Mouse (Mus musculus): ENCODE measurements around the gene Gm45808.

GRCm38 (mm10) chr7:45514411-45514810, 27.8 kb upstream of the Gm45808 start:
- TF ChIP-seq CTCF (IDR thresholded peaks at IDR 0.05; ENCODE audit: low read depth) (no peak), EP300 (optimal IDR thresholded peaks at IDR 0.05) (no peak)

Data from stomach, postnatal 0 days (tissue).